Mouse (Mus musculus): ENCODE results near the gene Limch1.

DNA sequence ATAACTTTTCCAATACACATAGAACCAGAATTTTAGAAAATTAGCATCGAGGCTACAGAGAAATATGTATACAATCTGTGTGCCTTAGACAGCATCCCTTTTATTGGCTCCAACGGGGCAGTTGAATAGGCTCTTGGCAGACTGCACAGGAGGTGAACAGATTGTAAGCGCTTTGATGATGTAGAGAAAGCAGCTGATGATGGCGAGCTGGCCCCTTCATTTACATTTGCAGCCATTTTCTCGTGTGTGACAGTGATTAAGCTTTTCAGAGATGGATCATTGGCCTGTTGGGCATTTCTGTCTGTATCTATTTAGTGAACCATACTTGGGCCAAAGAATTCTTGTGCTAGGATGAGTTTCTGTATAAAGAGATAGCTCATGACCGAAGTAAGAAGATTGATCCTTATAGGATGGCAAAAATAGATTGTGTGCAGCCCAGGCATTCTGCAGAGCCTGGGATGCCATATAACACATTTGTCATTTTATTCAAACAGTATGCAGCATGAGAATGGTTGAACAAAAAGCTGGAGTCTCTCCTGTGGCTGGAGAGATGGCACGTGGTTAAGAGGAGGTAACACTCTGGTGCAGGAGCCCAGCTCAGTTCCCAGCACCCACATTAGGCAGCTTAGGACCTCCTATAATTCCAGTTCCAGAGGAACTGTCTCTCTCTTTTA is 208.5 kb downstream of the Limch1 start:
- no peak for TF ChIP-seq EP300 (IDR thresholded peaks at IDR 0.05; ENCODE audit: low read length)
- no peak for TF ChIP-seq MAZ (IDR thresholded peaks at IDR 0.05; ENCODE audit: low read depth, low read length)
- TF ChIP-seq CTCF (conservative IDR thresholded peaks at IDR 0.05 in 1 of 2, IDR thresholded peaks at IDR 0.05 in 1 of 2; ENCODE audit: low read depth in 2 of 2, low read length in 2 of 2): no peak
- no peak for TF ChIP-seq KAT2A (IDR thresholded peaks at IDR 0.05; ENCODE audit: insufficient replicate concordance, low read length)
- no peak for TF ChIP-seq ZC3H11A (IDR thresholded peaks at IDR 0.05; ENCODE audit: low read depth, low read length)
- no peak for TF ChIP-seq E2F4 (IDR thresholded peaks at IDR 0.05; ENCODE audit: insufficient replicate concordance, low read depth, low read length)
- no peak for TF ChIP-seq MAFK (IDR thresholded peaks at IDR 0.05; ENCODE audit: insufficient replicate concordance, low read length)
- TF ChIP-seq ELF1 (IDR thresholded peaks at IDR 0.05; ENCODE audit: low read depth, low read length): no peak
- TF ChIP-seq MAX (IDR thresholded peaks at IDR 0.05; ENCODE audit: low read length): no peak
- no peak for TF ChIP-seq RCOR1 (conservative IDR thresholded peaks at IDR 0.05; ENCODE audit: low read depth, low read length)
- no peak for TF ChIP-seq SMC3 (IDR thresholded peaks at IDR 0.05; ENCODE audit: low read depth, low read length)
- no peak for TF ChIP-seq JUND (conservative IDR thresholded peaks at IDR 0.05; ENCODE audit: low read depth, low read length)
- no peak for TF ChIP-seq POLR2AphosphoS2 (IDR thresholded peaks at IDR 0.05; ENCODE audit: low read depth, low read length)
- TF ChIP-seq ZNF384 (IDR thresholded peaks at IDR 0.05; ENCODE audit: low read depth, low read length): no peak
